Mouse (Mus musculus): ENCODE results near the gene Atrip.

DNA sequence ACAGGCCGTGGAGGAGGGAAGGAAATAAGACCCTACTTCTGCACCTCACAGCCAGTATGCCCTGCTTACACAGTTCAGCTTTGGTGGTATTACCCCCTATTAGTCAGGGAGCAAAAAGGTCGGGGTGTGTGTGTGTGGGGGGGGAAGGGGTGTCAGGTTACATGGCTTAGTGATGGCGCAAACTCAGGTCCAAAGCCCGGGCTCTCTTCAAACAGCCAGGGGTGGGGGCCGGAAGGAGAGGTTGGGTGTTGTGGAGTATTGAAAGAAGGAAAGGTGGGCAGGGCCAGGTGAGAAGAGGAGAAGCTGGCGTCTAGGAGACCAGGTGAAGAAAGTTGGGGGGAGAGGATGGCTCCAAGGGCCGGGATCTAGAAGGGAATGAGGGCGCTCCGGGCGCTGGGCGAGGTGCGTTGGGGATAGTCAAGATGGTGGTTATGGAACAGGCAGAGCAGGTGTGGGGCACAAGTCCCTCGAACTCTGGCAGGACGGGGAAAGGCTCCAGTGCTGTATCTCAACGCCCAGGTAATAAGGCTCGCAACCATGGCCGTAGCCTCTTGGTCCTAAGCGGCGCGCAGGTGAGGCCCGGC lies 20.7 kb upstream of the Atrip start:
- TF ChIP-seq POLR2A (IDR thresholded peaks at IDR 0.05; ENCODE audit: extremely low read depth, insufficient read depth, low read length) = no peak
- TF ChIP-seq CTCF (IDR thresholded peaks at IDR 0.05; ENCODE audit: extremely low read depth, insufficient read depth, low read length) = no peak

Measured in cortical plate, adult 2 months (tissue).